9 mouse cellular contexts compared by ENCODE assay signal in genomic region chr8:111835540-111835939, GRCm38 (mm10). TPM values are rescaled to one million over a fixed set of nuclear protein-coding genes. Genes with fewer than 3 reads are reported as not detected.
DNase-seq lines count a peak whose midpoint lies in the region; ATAC-seq and TF ChIP-seq lines count a peak whose summit lies in the region.
"Had no signal": no experiment of that assay in that cellular context is flagged by ENCODE, and none has a peak within 500 bp of the region (broad histone marks: within the 10 kb centered on the region; RNA-seq: fewer than 3 reads in every experiment).

No protein-coding gene starts in this region.

- H3K4me3 ChIP-seq in left cerebral cortex, adult 2 months: no peak overlapping the region
- H3K4me3 ChIP-seq: heart, embryonic 15.5 days had no signal

- TF ChIP-seq CTCF in left cerebral cortex, adult 2 months (IDR thresholded peaks at IDR 0.05): peak; percentile 62

- peak; percentile 20 to 35 for DNase-seq in cerebellum, postnatal 10 days
- no peak for DNase-seq in cerebellum, adult 8-10 months
- no peak for DNase-seq in left cerebral cortex, adult 2 months (ENCODE audit: extremely low spot score in 1 of 2, low spot score in 2 of 2)
- DNase-seq in left cerebral cortex, adult 11 months (ENCODE audit: low spot score): no peak
- no peak for DNase-seq in right cerebral cortex, adult 18-20 months
- DNase-seq in thymus, postnatal 25 days: no peak

- no peak overlapping the region for H3K27ac ChIP-seq in left cerebral cortex, adult 2 months
- H3K27ac ChIP-seq: heart, embryonic 15.5 days had no signal

- peak; percentile 52; the same call in 1 of the 2 replicates for ATAC-seq in common myeloid progenitor, adult 5-6 weeks (replicated peaks; ENCODE audit: low read depth, poor library complexity, severe bottlenecking)
- ATAC-seq in megakaryocyte progenitor cell, adult 5-6 weeks (replicated peaks; ENCODE audit: poor library complexity): peak; percentile 70; the same call in 1 of the 2 replicates

- intact Hi-C loops in left cerebral cortex, adult 2 months (cut with DNase I): loop anchor here (1.0 kb wide), 1 partner anchor 157 kb away; no protein-coding TSS in a partner anchor

RNA-seq across cellular contexts. Expression of gene Cfdp1, which starts 18.6 kb away (rescaled TPM):
- total RNA-seq in left cerebral cortex, adult 2 months (2021): 10 to 100 TPM; 75.4 to 83.1 TPM
- 202 and 252 TPM in 2 replicates for total RNA-seq in common myeloid progenitor, adult 5-6 weeks (2017)
- total RNA-seq in megakaryocyte progenitor cell, adult 5-6 weeks (2015): 147 and 168 TPM in 2 replicates
- total RNA-seq in megakaryocyte progenitor cell, adult 5-6 weeks (2017): 176 and 251 TPM in 2 replicates

RNA-seq across cellular contexts. Expression of gene Tmem170, which starts 41.0 kb away (rescaled TPM):
- total RNA-seq in left cerebral cortex, adult 2 months (2021): 1 to 10 TPM; 3.0 to 3.4 TPM
- total RNA-seq in common myeloid progenitor, adult 5-6 weeks (2017): 2.3 and 2.5 TPM in 2 replicates
- total RNA-seq in megakaryocyte progenitor cell, adult 5-6 weeks (2015): 1.8 and 3.8 TPM in 2 replicates
- total RNA-seq in megakaryocyte progenitor cell, adult 5-6 weeks (2017): 0.78 and 0.87 TPM in 2 replicates

Comparison
In these comparisons a context has a peak if more than half of its experiments do, and no peak if none do; other contexts are left out.
1. DNase-seq: peak in cerebellum, postnatal 10 days (2 of 2); none in cerebellum, adult 8-10 months (single experiment), left cerebral cortex, adult 2 months (0 of 2), left cerebral cortex, adult 11 months (single experiment), right cerebral cortex, adult 18-20 months (single experiment) and thymus, postnatal 25 days (single experiment).